Mouse (Mus musculus): ENCODE data around the gene Cped1.

DNA sequence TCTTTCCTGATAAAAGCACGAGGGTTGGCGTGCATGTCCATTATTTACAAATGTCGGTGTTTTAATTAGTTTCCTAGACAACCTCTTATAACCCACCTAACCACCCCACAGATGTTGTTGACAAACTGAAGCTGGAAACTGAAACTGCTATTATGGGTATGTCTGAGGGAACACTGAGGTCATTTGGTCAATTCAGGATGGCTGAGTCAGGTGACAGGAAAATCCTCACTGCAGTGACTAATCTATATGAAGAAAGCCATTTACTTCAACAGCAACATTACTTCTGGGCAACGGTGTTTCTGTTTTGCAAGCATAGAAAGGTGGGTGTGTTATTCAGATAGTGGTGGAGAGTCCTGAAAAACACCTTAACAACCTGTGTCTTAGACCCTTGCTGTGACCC is 12.4 kb downstream of the Cped1 start:
- no peak for TF ChIP-seq POLR2AphosphoS5 (IDR thresholded peaks at IDR 0.05; ENCODE audit: insufficient replicate concordance, low read depth, low read length)
- no peak for TF ChIP-seq CTCF (IDR thresholded peaks at IDR 0.05; ENCODE audit: low read depth, low read length)
